Mouse (Mus musculus) central nervous system, embryonic 11.5 days (tissue): ENCODE data around the gene Fabp7. TPM values are rescaled to one million over a fixed set of nuclear protein-coding genes. Genes with fewer than 3 reads are reported as not detected.

Experiments
- polyA plus RNA-seq: library from polyadenylated mRNA; depleted of rRNA; stranded (reverse); fragments of >200 nt; gene quantifications from 2 replicates; pipeline ENCODE4 v1.2.3, GENCODE M21; 2012; rRNA removed

The Fabp7 gene
- 564 and 641 TPM in 2 replicates for polyA plus RNA-seq

DNA sequence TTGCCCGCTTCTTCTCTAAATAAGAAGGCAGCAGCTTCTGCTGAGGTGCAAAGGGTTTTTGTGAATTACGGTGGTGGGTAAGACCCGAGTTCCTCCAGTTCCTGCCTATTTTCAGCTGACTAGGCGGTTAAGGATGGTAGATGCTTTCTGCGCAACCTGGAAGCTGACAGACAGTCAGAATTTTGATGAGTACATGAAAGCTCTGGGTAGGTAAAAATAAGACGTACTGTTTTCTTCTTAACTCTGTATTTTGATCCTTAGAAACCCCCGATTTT is at the start of gene Fabp7:
TSS of gene Fabp7 (plus strand) at position 6 of the 275 bp plus-strand sequence.

DNA sequence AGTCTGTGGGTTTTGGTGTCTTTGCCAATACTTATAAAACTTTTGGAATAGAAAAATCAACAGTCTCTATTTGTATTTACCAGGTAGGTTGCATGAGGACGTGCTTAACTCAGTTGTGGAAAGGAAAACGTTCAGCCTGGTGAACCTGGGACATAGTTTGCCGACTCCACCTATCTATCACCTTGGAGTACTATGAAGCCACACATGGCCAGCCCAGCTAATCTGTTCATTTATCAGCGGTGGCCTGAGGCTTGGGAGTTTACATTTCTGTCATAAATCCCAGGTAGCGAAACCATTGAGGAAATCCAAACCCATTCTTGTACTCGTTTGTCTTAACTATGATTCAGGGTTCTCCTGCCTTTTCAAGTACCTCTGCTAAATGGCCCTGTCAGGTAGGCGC is 9.3 kb downstream of the Fabp7 start, which contains the start of gene Smpdl3a:
TSS of gene Smpdl3a (plus strand) at position 318 of the 400 bp plus-strand sequence.

Other genes starting within 250 kb of the Fabp7 start
- 3.0 and 8.4 TPM in 2 replicates for gene Pkib, start 152.9 kb upstream of the Fabp7 start, polyA plus RNA-seq
- gene Smpdl3a, start 9.5 kb downstream of the Fabp7 start, polyA plus RNA-seq: 6.0 and 12.6 TPM in 2 replicates